Mouse (Mus musculus) liver, adult 2 months (tissue): ENCODE measurements around the gene Stox2. TPM values are rescaled to one million over a fixed set of nuclear protein-coding genes. Genes with fewer than 3 reads are reported as not detected.

Experiments used
- DNase-seq: peaks from one replicate; pipeline ENCODE4 v3.0.0-alpha.2; 2011; ENCODE audit warnings: low read depth, low spot score; ENCODE audit errors: extremely low read depth
- H3K27ac ChIP-seq: fragments of 200-500 bp; replicated peaks from 2 replicates; pipeline ENCODE4 v1.5.1; 2012; ENCODE audit warnings: low read depth, mild to moderate bottlenecking, control low read depth, inconsistent platforms, low read length; ENCODE audit not compliant: insufficient read depth
- H3K27me3 ChIP-seq: fragments of 200-500 bp; 2 replicates; pipeline ENCODE4 v1.6.1; 2012; ENCODE audit warnings: mild to moderate bottlenecking, moderate library complexity, low read length, inconsistent platforms; ENCODE audit not compliant: control insufficient read depth, insufficient read depth
- H3K36me3 ChIP-seq: fragments of 200-500 bp; 2 replicates; pipeline ENCODE4 v1.6.1; 2012; ENCODE audit warnings: low read length, inconsistent platforms; ENCODE audit not compliant: control insufficient read depth, insufficient read depth
- H3K4me1 ChIP-seq: fragments of 200-500 bp; 2 replicates; pipeline ENCODE4 v1.6.1; 2011; ENCODE audit warnings: low read length; ENCODE audit not compliant: control insufficient read depth, insufficient read depth
- H3K4me3 ChIP-seq: fragments of 200-500 bp; 2 replicates; pipeline ENCODE4 v1.5.1; 2011; ENCODE audit warnings: low read depth, mild to moderate bottlenecking, control low read depth, low read length, moderate library complexity; ENCODE audit not compliant: insufficient read depth
- H3K79me2 ChIP-seq: fragments of 200-500 bp; 2 replicates; pipeline ENCODE4 v1.6.1; 2012; ENCODE audit warnings: inconsistent platforms, mild to moderate bottlenecking, low read length, moderate library complexity; ENCODE audit not compliant: control insufficient read depth, insufficient read depth
- H3K9ac ChIP-seq: fragments of 200-500 bp; 2 replicates; pipeline ENCODE4 v1.6.1; 2012; ENCODE audit warnings: low read depth, mild to moderate bottlenecking, control low read depth, inconsistent platforms, low read length
- CTCF ChIP-seq: fragments of 200-500 bp; IDR thresholded peaks from 2 replicates; pipeline ENCODE4 v1.5.1; 2011; ENCODE audit warnings: low read depth, low read length, control low read depth
- POLR2A ChIP-seq: fragments of 200-500 bp; IDR thresholded peaks from 2 replicates; pipeline ENCODE4 v1.6.1; 2011; ENCODE audit warnings: low read length, control low read depth; ENCODE audit not compliant: insufficient read depth; ENCODE audit errors: extremely low read depth
- WGBS: fragments of 180-500 bp; shearing (Covaris S2); methylation state at CpG from one replicate; pipeline ENCODE4 v1.1.7; 2018; 5-methylcytosine and 5-hydroxymethylcytosine counted together
- polyA plus RNA-seq: library from polyadenylated mRNA; depleted of rRNA; stranded (reverse); fragments of >200 nt; gene quantifications from 2 replicates; pipeline ENCODE4 v1.2.3, GENCODE M21; 2012; rRNA removed
- total RNA-seq: library from RNA; depleted of rRNA; stranded (reverse); fragments of >200 nt; gene quantifications from 2 replicates; pipeline ENCODE4 v1.2.3, GENCODE M21; 2014; rRNA removed

The Stox2 gene
- total RNA-seq = 0.87 and 1.0 TPM in 2 replicates
- 0.10 and 0.26 TPM in 2 replicates for polyA plus RNA-seq

DNA sequence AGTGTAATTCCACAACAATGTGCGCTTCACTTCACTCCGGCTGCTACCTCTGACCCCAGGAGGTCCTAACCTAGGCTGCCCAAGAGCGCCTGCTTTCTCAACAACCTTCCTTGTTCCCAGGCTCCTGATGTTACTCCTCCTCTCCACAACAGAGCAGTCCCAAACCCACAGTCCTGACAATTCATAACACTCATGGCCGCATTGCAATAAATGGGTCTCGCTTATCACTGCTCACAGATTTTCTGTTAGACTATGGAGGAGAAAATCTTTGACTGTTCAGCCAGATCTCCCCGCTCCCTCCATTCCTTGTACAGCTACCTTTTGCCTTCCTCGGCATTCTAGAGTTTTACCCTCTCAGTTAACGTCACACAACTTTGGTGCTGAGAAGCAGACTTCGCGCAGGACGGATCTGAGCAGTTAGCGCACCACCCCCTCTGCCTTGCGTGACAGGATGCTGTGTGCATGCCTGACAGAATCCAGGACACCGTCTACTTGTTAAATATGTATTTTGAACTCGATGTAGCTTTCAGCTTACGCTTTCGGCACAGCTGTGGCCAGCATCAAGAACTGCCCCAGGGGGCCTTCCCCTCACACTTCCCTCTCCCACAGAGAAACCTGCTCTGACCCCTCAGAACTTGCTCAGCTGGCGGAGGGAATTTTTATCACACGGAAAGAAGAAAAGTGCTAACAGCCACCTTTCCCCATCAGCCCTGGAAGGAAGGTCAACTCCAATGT, at the start of gene Stox2:
Gene Stox2 (minus strand): TSS at position 51 of the 735 bp plus-strand sequence.
- TF ChIP-seq CTCF = no peak
- no peak for TF ChIP-seq POLR2A
- no peak within 1 kb of the TSS for H3K9ac ChIP-seq
- H3K4me3 ChIP-seq = no peak within 1 kb of the TSS
- 90% methylated on average over 19 of the region's 19 CpGs for WGBS
- DNase-seq = no peak
- no peaks in the 10 kb centered on the region for H3K79me2 ChIP-seq
- no peak within 1 kb of the TSS for H3K27ac ChIP-seq
- no peaks in the 10 kb centered on the region for H3K27me3 ChIP-seq
- no peaks in the 10 kb centered on the region for H3K4me1 ChIP-seq
- H3K36me3 ChIP-seq = no peaks in the 10 kb centered on the region

DNA sequence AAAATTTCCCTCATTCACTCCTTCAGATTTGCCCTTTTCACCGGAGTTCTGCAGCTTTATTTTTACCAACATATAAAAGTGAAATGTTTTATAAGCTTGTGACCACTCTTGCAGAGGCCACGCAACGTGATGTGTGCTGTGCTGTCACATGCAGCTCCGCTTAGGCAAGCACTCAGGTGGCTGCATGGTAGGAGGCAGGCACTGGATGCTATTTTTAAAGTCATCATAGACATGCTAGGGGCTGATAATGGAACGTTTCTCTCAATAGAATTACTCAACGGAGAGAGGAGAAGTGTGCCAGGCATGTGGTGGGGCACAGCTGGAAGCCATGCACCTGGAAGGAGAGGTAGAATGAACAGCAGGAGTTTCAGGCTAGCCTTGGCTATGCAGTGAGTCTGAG, 49.3 kb upstream of the Stox2 start:
- WGBS = 77% methylated on average over 6 of the region's 6 CpGs
- Histone ChIP-seq H3K4me3 (no peak overlapping the region), H3K36me3 (peaks cover 58% of the 10 kb centered on the region), H3K27ac (no peak overlapping the region), H3K79me2 (no peaks in the 10 kb centered on the region), H3K27me3 (no peaks in the 10 kb centered on the region), H3K9ac (no peak overlapping the region), H3K4me1 (no peaks in the 10 kb centered on the region)
- TF ChIP-seq POLR2A = no peak
- no peak for TF ChIP-seq CTCF
- no peak for DNase-seq

- Histone ChIP-seq H3K36me3 (peaks cover 57% of the 10 kb centered on the region), H3K79me2 (no peaks in the 10 kb centered on the region), H3K27me3 (no peaks in the 10 kb centered on the region), H3K4me1 (no peaks in the 10 kb centered on the region), H3K4me3 (no peak overlapping the region), H3K9ac (no peak overlapping the region), H3K27ac (no peak overlapping the region)
- peak; percentile 8 for DNase-seq
- 36% methylated on average over 12 of the region's 12 CpGs for WGBS
- no peak for TF ChIP-seq POLR2A
- TF ChIP-seq CTCF = no peak
Measured at GRCm38 (mm10) chr8:47494602-47495153, 48.5 kb upstream of the Stox2 start.

- Histone ChIP-seq H3K4me3 (no peak overlapping the region; the same call in 1 of the 2 replicates), H3K79me2 (no peaks in the 10 kb centered on the region), H3K27me3 (no peaks in the 10 kb centered on the region), H3K36me3 (peaks cover 47% of the 10 kb centered on the region), H3K9ac (no peak overlapping the region), H3K27ac (no peak overlapping the region), H3K4me1 (no peaks in the 10 kb centered on the region)
- no peak for DNase-seq
- 86% methylated on average over 12 of the region's 12 CpGs for WGBS
- TF ChIP-seq CTCF = no peak
- TF ChIP-seq POLR2A = no peak
Measured at GRCm38 (mm10) chr8:47493106-47493505, 46.9 kb upstream of the Stox2 start.

GRCm38 (mm10) chr8:47487231-47487630, 41.1 kb upstream of the Stox2 start:
- no peaks in the 10 kb centered on the region for H3K79me2 ChIP-seq
- no peak for DNase-seq
- H3K27me3 ChIP-seq = no peaks in the 10 kb centered on the region
- no peak overlapping the region for H3K4me3 ChIP-seq
- H3K27ac ChIP-seq = no peak overlapping the region
- no peaks in the 10 kb centered on the region for H3K4me1 ChIP-seq
- WGBS = 93% methylated on average over 3 of the region's 3 CpGs
- H3K9ac ChIP-seq = no peak overlapping the region
- H3K36me3 ChIP-seq = peaks cover 13% of the 10 kb centered on the region
- no peak for TF ChIP-seq POLR2A
- no peak for TF ChIP-seq CTCF
